Mouse (Mus musculus) lung, postnatal 10 days (tissue): ENCODE results near the gene Zbtb20.

Experiments
- DNase-seq: peaks from one replicate; pipeline ENCODE4 v3.0.0; 2021

Zbtb20 gene

DNA sequence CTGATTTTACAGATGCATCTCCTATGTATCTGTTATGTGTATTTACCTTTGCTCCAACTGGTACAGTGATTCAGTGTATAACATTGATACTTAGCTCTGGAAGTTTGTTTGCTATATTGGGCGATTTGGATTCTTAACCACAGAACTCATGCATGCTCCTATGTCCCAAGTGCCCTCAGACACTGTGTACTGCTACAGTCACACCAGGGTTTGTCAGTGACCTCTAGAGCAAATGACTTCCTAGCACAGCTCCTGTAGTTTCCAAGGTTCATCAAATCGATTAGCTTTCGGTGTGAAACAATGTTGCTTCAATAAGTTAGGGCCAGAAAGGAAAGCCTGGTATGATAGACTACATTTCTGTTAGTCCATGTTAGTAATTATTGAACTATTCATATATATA is 489.6 kb downstream of the Zbtb20 start:
- no peak for DNase-seq

DNA sequence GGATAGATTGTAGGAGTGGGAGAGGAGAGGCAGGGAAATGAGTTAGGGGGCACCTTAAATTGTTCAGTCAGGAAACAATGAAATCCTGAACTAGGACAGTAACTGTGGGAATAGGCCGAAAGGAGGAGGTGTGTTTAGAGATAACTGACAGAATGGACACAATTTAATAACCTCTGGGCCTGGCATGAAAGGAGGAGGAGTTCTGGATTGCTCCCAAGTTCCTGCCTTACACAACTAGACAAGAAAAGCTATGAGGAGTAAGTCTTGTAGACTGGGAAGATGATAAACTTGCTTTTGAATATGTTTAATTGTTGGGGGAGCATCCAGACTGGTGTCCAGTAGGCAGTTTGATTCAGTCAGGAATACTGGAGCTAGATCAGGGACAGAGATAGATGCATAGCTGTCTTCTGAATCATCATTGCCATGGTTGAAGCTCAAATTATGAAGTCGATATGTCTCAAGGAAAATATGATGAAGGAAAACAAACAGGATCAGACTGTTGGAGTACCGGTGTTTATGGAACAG is 494.9 kb downstream of the Zbtb20 start:
- peak; percentile 6 for DNase-seq

DNA sequence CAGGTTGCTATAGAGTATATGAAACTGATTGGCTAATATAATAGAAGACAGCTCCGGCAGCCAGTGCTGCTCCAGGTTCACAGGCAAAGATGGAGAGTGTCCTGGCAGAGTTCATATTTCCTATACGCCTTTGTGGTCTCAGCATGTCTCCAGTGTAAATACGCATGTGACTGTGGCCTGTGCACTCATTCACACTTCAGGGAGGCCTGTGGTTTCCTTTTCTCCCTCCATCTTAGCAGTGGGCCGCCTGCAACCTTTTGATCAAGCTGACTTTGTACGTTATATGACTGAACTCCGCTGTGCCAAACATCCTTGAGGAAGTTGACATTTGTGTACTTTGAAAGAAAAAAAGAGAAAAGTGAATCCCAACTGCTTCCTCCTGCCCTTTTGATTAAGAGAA is 501.1 kb downstream of the Zbtb20 start:
- DNase-seq = no peak

DNA sequence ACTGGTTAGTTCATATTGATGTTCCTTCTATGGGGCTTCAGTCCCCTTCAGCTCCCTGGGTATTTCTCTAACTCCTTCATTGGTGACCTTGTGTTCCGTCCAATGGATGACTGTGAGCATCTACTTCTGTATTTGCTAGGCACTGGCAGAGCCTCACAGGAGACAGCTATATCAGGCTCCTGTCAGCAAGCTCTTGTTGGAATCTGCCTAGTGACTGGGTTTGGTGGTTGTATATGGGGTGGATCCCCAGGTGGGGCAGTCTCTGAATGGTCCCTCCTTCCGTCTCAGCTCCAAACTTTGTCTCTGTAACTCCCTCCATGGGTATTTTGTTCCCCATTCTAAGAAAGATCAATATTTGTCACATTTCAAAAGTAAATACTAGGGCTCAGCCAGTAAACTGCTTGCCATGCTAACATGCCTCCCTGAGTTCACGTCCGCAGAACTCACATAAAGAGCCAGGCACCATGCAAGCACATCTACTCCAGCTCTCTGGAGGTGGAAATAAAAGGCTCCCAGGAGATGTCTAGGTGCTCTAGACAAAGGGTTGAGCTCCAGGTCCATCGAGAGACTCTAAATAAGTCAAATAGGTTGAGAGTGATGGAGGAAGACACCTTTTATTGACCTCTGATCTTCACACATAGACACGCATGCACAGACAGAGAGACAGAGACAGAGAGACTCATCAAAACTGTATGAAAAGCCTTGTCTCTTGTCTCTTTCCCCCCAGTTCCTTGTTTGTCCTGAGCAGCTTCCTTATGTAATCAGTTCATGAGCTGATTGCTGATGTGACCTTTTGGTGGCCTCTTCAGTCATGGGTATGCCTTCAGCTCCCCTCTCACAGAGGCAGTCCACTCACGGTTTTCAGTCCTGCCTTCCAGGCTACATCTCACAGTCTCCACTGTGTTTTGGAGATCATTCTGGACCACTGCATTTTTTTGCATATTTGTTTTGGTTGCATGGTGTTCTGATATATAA is 504.0 kb downstream of the Zbtb20 start:
- no peak for DNase-seq

DNA sequence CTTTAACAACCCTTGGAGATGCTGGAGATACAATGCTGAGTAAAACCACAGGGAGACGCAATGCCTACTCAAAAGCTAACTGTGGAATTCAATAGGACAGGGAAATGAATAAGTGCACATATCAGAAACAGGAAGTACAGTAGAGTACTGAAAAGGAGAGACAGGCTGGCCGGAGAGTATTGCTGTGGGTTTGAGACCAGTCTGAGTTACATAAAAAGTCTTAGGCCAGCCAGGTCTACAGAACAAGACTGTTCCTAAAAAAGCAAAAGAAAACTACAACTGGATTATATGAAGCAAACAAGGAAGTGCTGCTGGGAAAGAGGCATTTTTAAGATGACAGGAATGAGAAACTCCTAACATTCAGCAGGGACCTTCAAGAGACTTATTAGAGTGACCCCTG is 505.5 kb downstream of the Zbtb20 start:
- DNase-seq = no peak

DNA sequence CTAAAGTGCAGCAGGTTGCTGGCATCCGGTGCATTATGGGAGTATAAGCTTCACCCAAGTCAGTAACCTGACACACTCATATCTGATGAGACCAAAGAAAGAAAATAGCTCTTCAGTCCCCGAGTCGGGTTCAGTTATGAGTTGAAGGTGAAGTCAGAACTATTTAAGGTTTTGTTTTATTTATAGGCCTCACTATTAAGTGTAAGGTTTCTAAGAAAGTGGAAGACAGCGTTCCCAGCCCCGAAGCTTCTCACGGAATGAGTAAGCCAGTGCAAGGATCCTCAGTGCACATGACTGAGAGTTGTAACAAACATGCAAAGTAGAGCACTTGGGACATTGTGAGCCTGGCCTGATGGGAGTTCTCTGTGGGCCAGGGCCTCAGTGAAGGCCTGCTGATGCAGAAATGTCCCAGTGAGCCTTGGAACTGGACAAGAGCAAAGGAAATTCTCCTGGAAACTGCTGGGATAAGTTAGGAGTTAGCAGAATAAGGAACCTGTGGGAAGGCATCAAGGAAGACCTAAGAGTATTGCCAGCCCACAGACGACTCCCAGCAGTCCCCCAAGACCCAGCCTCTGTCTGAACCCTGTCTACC is 507.6 kb downstream of the Zbtb20 start:
- no peak for DNase-seq

DNA sequence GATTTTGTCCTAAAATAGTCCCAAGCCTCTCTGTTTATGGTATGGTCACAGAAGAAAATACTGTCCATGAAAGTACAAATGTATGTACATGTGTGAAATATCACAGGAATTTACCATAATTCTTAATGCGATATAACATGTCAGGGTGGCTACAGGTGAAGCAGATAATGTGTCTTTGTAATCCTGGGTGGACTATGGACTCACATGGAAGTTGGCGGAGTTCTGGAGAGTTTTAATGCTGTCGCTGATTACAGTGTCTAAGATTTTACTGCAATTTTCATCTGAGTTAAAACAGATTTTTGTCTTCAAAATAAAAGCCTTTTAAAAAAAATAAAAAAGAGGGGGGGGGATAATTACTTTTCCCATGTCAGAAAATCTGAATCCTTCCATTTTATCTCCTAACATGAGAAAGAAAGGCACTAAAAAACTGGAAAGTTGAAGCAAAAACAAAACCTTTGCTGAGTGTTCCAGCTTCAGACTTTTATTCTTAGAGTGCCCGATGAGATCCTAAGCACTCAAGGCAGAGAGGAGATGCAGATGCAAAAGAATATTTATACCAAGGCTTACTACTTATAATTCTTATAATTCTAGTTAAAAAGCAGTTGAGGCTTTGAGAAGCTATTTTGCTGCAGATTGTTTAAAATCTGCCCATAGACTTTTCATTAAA is 509.4 kb downstream of the Zbtb20 start:
- DNase-seq = no peak

DNA sequence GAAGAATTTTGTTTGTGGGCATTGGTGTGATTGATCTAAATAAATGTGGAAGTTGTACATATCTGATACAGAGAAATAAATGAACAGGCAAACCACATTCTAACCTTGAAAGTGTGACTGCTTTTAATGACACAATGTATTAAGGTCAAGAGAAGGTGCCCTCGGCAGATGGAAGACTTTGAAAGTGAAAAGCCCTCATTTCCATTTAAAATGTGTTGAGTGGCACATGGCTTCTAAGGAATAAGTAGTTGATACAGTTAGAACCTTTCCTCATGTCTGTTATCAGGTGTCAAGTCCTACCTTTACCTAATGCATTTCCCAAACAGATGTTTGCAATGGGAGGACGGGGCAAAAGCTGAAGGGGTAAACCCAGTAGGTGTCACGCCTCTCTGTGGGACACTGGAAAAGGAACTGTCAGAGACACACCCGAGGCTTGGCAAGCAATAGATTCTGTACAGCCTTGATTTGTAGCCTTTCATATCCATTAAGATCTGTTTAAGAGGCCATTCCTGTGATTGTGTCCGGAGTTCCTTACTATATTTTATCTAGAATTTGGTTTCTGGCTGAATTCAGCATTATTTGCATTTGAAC is 510.0 kb downstream of the Zbtb20 start:
- DNase-seq = no peak

DNA sequence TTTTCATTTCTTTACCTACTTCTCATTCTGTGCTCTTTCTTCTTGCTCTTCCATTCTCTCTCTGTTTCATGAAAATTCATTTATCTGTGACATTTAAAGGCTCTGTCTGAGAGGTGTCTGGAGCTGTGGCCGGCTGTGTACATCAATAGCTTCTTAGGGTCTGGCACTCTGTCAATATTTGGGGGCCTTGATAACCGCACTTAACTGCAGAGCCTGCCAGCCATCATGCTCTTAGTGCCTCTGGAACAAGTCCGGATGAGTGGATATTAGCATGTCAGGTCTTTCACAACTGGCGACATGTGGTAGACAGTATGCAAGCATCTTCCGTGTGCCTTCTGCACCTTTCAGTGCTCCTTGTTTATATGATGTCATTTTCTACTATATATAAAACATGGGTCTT is 510.7 kb downstream of the Zbtb20 start:
- no peak for DNase-seq

DNA sequence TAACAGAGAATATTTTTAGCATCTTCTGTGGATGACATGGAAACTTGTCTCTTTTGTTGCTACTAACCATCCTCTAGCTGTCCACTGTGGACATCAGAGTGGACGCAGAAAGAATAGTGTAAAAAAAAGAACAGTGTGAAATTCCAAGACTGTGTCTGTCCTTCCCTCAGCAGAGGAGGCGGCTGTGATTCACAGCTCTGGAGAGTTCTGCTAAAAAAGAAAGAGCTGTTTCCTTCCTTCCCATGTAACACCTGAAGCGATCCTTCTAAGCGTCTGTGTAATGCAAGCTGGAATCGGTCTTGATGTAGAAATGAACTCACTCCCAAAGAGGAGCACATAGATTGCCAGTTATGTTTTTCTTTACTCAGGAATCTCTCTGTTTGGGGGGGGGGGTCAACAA is 512.7 kb downstream of the Zbtb20 start:
- DNase-seq = no peak

DNA sequence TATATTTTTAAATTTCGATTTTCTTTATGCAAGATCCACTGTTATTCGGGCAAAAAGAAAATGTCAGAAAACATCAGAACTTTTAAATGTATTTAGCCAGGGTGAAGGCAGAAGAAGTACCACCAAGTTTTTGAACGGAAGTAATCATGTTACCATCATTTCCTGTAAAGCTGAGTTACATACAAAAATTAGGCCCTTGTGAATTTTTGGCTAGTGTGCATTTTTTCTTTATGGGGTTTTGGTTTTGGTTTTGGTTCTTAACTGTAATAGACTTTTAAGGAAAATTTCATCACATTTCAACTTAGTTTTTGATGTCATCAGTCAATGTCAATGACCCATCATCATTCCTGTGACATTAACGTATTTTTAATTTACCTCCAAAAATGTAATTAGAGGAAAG is 514.7 kb downstream of the Zbtb20 start:
- DNase-seq = no peak

DNA sequence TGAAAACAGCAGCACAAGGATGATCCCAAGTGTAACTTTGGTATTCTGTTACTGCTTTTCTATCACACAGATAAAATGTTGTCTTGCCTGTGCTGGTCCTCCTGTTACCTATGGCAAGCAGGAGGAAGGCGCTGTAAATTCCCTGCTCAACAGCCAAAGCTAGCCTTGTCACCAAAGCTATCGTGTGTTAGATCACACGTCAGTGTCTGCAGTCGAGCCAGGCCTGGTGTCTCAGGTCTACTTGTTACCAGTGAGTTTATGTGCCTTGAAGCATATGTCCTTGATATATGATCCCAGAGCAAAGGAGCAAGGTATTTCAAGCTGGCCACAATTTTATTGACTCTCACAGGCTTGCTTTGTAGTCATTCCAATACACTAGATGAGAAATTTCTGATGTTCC is 517.7 kb downstream of the Zbtb20 start:
- DNase-seq = no peak

DNA sequence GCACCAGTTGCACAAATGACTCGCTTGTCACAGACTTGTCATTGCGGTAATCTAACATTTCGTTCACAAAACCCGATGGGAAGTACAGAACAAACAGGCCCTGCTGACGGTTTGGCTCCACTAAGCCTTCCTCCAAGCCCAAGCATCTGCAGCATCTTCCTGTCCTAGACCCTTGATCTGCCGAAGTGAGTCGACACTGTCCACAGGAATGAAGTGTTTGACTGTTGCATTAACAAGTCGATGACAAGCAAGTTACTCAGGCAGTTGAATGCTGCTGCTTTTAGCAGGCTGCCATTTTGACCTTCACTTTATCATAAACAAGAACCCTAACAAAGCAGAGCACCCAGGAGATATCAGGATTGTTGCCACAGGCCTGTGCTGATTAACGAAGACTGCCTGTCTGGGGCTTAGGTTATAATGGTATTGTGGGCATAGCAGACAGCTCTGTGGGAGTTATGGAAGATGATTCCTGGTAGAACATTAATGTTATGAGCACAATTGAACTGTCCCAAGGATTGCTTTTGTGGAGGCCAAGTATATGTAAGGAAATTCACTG is 518.4 kb downstream of the Zbtb20 start:
- DNase-seq = no peak

DNA sequence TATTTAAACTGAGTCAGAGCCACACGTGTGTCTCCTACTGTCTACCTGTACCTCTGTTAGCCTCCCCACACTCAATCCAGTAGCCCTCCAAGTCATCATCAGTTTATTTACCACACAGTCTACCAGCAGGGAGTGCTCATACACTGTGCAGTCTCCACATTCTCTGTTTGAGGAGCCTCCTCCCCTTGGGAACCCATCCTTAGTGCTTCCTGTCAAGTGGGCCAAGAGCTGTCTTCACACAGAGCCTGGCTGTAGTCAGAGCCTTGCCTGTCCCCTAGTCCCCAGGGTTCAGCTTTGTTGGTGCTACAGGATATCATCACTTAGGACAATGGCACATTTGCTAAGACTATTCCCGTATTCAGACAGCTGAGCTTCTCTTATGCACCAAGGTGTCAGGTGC is 519.1 kb downstream of the Zbtb20 start:
- peak; percentile 49 for DNase-seq

DNA sequence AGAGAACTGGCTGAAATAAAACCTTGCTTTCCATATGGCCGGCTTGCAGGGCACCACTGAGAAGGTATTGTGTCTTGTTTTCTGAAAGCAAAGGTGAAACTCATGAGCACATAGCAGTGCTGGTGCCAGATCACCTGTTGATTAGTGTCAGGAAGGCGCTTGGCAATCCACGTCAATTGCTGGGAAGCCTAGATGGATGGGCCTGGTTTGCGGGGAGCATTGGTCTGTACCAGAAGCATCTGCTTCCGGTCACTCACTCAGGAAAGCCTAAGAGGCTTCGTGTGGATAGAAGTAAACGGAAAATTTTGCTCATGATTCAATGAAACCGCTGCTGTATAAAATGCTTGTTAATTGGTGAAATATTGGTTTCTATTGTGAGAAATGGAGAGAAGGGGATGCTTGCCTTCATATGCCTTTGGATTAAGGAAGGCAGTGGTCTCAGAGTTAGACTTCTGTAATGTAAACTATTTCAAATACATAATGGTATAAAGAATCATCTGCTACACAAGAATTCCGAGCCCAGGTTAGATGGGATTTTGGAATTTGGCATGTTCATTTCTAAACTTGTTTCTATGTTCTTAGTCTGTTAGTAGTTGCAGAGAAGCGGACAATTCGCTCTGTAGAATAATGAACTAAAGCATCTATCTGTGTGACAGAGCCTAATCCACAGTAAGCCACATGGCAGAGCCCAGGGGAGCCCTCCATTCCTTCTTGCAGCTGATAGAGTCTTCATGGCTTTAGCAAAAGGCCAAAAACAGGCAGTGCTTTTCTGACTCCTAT is 521.4 kb downstream of the Zbtb20 start:
- DNase-seq = no peak

DNA sequence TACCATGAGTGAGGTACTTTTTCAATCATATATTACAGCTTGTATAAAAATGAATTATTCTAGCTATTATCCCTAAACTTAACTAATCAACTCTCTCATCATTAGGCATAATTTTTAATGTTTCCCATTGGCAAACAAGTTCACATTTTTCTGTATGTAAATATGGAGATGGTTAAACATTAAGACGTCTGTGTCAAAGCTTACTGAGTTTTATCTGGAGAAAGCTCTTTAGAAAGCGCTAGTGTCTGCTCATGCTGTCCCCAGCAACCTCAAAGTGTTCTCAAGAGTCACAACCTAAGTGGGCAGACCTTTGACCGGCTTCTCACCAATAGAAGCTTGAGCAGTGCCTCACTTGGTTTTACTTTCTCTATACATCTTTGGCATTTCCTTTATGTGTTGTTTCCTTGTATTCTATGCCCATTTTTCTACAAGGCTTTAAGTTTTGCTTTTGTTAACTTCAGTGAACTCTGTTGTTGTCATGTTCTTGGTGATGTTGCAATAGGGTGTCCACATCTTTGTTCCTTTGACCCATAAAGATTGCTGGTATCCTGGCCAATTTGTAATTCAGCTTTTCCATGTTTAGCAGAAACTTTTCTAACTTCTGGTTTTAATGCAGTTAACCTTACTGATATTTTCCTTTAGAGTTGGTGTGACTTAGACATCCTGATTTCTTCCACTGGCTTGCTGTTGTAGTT is 522.1 kb downstream of the Zbtb20 start:
- no peak for DNase-seq

DNA sequence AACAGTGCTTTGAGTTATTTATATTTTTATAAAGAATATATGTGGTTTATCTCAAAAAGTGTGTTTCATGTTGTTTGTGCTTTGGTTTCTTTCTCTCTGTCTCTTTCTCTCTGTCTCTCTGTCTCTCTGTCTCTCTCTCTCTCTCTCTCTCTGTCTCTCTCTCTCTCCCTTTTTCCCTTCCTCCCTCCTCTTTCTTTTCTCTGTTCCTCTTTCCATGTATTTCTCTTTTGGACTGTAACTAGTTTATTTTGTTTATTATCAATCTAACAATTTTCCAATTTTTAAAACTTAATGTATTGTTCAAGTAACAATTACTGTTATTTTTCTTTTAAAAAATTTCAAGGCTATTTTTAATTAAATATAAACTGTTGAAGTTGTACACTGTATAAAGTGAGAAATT is 523.7 kb downstream of the Zbtb20 start:
- DNase-seq = no peak

DNA sequence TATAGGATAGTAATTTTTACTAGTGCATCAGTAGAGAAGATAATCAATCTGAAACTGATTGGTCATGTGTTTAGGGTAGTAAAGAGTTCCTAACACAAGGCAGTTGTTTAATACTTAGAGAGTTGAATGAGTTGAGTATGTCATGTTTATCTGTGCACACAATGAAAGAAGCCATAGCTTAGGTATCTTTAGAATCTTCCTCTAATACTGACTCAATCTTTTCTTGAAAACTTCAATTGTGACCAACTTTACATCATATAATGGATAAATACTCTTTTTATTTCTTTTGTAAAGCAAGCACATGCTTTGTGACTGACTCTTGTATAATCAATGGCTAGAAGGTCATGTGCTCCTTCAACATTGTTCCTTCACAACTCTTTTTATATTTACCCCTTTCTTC is 524.4 kb downstream of the Zbtb20 start:
- DNase-seq = no peak

DNA sequence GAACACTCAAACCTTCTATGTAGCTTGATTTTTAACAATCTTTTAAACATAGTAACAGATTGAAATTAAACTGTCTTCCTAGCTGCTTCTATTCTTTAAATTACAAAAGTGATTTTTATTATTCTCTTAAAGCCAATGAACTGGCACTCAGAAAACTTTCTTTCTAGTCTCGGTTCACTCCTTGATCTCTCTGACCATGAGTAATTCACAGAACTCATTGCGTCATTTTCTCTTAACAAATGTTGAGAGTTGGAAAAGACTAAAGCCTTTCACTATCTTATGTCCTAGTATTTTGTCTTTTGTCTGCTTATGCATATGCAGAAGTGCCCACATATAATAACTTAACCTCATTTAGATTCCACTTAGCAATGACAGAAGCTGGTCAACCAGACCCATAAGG is 525.3 kb downstream of the Zbtb20 start:
- no peak for DNase-seq

DNA sequence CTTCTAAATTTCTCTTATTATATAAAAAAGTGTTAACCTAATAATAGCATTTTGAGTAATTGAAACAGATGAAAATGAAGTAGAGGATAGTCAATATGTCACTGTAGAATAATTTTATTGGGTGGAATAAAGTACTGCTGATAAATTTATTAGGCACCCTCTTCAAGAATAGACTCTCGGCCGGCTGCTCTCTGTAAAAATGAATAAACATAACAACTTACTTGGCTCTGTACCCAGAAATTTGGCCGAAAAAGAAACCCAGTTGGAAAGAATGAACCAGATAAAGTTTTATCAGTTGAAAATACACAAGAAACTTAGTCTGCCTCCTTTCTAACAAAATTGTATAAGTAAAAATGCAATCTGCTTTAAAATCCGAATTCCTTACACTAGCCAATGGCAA is 527.2 kb downstream of the Zbtb20 start:
- DNase-seq = no peak

DNA sequence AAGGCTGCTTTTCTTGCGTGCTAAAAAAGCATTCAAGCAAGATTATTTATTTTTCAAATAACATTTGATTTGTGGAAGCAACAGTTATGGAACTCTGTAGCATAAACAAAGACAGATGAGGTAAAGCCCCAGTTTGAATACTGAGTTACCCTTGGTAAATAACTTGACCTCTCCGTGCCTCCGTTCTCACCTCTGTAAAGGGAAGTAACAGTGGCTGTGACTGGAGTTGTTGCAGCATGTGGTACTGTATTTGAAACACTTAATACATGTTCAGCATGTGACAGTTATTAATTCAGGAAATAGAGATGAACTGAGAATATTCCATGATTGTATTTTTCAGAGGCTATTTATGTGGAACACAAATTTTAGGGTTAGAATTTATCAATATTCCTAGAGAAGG is 529.4 kb downstream of the Zbtb20 start:
- no peak for DNase-seq
